Mouse (Mus musculus) embryo, embryonic 10 days (tissue): ENCODE measurements at regions not wholly inside any gene's neighbourhood (a gene's known extent, or its start where the extent isn't known, plus 50 kb on each side); places are given as distances from the start of the nearest gene placed in this dataset.

Experiments used
- DNase-seq: peaks from one replicate; pipeline ENCODE4 v3.0.0-alpha.2; 2015; ENCODE audit warnings: low spot score

DNA sequence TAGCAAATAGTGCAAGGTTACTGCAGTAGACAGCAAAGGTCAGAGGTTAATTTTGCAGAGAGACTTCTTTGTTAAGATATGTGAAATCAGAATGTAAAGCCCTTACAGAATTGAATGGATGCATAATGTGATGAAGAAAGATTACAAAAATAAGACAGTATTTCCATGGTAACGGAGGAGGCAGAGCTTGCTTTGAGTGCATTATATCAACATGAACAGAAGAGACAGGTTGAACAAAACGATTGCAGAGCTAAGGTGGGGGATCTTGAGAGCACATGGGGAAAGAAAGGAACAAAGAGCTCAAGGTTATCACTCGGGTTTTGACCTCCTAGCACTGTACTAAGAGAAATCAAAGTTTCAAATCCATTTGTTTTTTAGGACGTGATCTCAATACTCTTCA is 106.2 kb upstream of the Rap2b start:
- no peak for DNase-seq

DNA sequence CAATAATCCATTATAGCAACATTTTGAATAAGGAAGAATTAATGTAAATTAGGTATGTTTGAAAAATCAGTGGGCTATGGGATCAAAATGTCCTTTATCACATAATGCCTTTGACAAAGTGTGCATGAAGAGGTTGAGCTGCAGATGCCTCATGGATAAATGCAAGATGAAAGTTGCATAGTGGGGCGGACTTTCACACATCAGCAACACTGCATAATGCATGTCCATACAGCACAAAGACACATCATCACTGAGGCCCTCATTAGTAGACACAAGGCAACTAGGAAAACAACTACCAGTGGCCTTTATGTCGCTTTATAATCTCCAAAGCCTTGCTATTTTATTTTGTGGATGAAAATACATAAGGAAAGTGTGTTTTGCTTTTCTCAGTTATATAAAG is 105.8 kb upstream of the Rap2b start:
- DNase-seq: no peak

DNA sequence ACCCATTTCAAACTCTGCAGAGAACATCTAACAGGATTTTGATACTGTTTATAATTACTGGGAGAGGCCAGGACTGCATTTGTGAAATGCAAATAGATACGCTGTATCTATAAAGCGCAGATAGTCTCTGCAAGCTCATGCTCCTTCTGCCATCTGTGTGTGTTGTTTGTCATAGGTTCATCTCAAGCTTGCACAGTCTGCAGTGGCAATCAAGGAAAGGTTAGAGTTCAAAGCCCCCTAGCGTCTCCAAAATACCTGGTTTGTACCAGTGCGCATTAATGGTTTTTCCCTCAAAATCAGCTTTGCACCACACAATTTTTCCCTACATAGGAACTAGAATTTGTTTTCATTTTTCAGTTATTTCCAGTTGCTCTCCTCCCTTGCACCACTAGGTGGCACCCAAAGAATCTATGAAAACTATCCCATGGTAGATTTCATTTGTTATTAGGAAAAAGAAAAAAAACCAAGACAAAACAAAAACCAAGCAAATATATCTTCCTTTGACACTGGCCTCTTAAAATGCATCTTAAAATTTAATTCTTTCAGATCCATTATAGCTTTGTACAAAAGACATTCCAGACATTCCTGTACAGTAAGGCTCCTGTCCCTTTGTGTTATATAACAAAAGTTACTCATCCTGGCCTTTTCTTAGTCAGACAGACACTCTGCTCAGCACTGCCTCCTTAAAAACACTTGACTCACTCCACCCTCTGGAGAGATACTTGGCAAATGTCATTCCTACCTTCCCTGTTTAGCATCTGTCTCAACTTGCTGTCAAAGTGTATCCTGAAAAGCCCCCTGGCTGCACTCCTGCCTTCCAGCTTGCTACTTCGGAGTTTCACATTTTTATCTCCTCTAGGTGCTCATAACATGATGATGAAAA is 92.7 kb upstream of the Rap2b start:
- peak; percentile 45 for DNase-seq

DNA sequence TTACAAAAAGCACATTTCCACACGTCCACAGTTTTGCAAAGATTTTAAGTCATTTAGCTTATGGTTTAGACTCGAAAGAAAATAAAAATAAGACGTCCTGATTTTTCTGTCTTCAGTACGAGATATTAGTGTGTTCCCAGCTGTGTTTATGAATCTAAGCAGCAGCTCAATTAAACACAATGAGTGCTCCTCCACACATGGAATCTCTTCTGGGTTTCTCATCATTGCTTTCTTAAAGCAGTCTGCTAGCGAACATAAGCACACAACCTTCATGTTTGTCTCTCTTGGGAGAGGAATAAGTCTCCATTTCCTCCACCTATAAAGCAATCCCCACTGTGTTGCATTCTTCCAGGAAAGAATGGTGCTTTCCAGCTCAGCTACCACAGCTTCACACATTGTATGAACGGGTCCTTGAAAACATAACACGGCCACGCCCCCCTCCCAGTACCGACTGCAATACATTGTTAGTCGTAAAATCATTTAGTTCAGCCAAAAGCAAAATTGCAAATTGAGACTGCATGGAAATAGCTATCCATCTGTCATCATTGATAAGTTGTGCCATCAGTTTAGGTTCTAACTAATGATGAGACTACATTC is 75.4 kb upstream of the Rap2b start:
- DNase-seq: no peak

DNA sequence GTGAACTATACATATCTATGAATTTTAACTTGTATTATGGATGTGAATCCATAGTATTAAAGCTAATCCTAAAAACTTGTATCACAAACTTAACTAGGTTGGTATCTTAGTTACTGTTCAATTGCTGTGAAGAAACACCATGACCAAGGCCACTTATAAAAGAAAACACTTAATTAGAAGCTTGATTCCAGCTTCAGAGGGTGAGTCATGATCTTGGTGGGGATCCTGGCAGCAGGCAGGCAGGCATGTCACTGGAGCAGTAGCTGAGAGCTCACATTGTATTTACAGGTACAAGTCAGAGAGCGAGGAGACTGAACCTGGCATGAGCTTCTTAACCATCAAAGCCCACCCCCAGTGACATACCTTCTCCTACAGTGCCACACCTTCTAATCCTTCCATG is 73.2 kb upstream of the Rap2b start:
- DNase-seq: no peak

DNA sequence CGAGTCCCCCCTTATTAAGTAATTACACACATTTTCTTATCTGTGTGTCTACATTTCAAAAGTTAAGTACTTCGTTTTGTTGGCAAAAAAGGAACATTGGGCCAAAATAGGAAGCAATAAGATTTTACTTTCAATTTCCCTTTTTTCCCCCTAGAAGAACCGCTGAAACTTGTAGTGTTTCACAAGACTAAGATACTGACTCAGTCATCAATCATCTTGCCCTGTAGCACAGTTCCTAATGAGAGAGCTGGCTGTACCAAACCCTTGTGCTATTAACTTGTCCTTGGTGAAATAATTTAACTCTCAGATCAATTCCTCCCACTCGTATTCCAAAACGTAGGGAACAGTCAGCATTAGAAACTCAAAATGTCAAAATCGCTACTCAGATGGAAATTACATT is 66.6 kb upstream of the Rap2b start:
- no peak for DNase-seq

DNA sequence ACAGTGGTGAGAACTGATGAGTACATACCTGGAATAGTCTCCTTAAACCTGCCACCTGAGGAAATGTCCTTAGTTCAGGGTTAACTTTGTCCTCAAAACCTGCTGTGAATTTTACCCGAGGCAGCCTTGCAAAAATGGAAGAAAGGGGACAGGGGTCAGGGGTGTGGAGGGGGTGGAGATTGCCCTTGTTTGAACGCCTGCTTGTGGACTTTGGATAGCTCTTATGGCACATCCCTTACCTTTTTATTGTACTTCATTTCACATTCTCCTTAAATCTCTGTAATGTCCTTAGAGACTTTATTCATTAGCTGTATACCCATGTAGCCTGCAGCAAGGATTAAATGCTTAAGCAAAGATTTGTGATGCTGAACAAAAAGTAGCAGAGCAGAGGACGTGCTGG is 64.1 kb upstream of the Rap2b start:
- DNase-seq: no peak

DNA sequence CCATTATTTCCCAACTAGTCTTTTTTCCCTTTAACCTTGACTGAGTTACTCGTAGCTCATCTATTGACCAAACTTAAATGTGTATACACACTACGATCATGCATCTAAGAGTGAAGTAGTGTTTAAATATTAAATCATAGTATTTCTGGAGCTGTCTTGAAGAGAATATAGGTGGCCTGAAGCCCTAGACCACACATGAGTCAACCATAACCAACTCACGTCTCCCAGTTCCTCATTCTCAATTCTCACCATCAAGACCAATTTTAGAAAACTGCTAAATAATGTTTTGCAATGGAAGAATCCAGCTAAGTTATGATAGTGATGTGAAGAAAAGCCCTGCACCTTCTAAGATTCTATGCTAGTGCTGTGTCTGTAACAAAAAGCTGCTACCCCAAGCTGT is 59.2 kb upstream of the Rap2b start:
- DNase-seq: no peak

DNA sequence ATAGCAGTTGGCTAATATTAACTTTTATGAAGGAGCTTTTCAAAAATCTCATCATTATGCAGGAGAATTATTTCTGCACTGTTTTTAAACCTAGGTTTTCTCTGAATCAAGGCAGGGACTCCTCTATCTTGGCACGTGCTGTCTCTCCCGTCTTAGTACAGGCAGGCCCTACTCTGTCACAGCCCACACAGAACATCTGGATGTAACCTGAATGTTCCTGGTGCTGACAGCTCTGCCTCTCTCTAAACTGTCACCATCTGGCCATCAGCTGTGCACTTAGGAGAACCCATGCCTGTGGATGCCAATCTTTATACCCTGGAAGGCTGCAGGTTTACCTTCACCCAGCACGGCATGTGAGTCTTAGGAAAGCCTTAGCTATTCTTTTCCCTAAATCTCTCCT is 58.0 kb upstream of the Rap2b start:
- peak; percentile 35 for DNase-seq

DNA sequence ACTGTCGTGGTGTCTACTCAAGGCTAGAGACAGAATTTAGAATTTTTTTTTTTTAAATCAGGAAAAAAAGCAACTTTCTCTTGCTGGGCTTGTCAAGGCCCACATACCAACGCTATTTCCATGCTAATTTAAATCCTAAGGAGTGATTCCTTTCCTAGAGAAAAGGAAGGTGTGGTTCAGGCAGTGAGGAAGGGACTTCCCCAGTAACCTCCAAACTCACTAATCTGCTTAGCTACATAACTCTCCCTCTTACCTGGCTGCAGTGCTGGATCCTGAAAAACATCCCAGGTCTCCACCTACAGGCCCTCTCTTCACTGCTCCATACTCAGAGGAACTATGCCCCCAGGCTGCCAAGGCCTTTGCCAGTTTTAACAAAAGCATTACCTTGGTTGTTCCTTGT is 55.1 kb upstream of the Rap2b start:
- no peak for DNase-seq

DNA sequence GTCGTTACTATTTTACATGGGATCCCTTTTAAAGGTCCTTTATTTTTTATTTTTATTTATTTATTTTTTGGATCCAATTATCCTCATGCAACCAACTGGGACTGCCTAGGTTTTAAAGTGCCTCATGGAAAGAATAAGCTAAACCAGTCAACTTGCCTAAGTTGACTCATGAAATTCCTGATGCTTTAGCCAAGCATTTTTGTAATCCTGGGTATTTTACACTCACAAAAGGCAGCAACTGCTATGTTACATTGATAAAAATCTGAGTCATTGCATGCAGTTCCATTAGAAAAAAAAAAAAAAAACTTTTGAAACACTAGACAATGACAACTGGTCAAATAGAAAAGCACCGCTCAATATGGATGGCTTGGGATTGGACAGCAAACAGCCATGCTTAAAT is 52.7 kb upstream of the Rap2b start:
- no peak for DNase-seq

DNA sequence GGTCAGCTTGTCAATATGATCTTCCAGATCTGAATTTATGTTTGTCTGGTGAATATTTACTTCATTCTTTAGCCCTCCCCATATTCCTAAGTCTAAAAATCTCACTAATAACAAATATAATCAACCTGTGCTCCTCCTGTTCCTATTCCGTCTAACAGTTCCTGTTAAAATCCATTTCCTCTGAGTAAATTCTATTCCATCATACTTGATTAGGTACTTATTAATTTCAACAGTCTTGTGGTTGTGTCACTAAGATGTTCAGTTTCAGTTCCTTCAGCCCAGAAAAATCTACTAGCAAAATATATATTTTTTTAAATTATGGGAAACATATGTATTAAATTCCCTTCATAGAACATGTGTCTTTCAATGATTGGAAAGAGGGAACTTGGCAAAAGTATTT is 52.2 kb upstream of the Rap2b start:
- DNase-seq: no peak
